Mouse (Mus musculus): ENCODE measurements around the gene Olfr32.
"Not testable (repeated sequence)": the region's sequence is repeated elsewhere in the genome, so short reads cannot be mapped to it uniquely, and the experiment has no call there.

The Olfr32 gene

GRCm38 (mm10) chr2:90142196-90142595, at the start of gene Olfr32:
Gene Olfr32, minus strand, starts transcription at chr2:90142296.
- DNase-seq = no peak

- DNase-seq = not testable (repeated sequence)
Observed at GRCm38 (mm10) chr2:90187082-90187481, 45.0 kb upstream of the Olfr32 start.

- not testable (repeated sequence) for DNase-seq
Observed at GRCm38 (mm10) chr2:90186082-90186481, 44.0 kb upstream of the Olfr32 start.

GRCm38 (mm10) chr2:90153916-90154315, 11.8 kb upstream of the Olfr32 start:
- DNase-seq = no peak

GRCm38 (mm10) chr2:90152991-90153390, 10.9 kb upstream of the Olfr32 start, which contains the start of gene Olfr1270:
Gene Olfr1270, minus strand, starts transcription at chr2:90153091.
- no peak for DNase-seq

- no peak for DNase-seq
Observed at GRCm38 (mm10) chr2:90121312-90121711, 20.8 kb downstream of the Olfr32 start, which contains the start of gene Olfr1269. Gene Olfr1269, minus strand, starts transcription at chr2:90121412.

All from thymus, postnatal 4 days (tissue).